Mouse (Mus musculus) kidney, adult 2 months (tissue): ENCODE measurements around the gene Fnip2.

Source experiments
- CTCF ChIP-seq: fragments of 200-500 bp; conservative IDR thresholded peaks from 2 replicates; pipeline ENCODE4 v1.5.1; 2011; ENCODE audit warnings: low read depth, mild to moderate bottlenecking, control low read depth, low read length, moderate library complexity, mixed read lengths; ENCODE audit not compliant: insufficient read depth, insufficient read length
- POLR2A ChIP-seq: fragments of 200-500 bp; IDR thresholded peaks from one replicate; pipeline ENCODE4 v1.6.1; 2011; ENCODE audit warnings: low read depth, low read length, control low read depth

- TF ChIP-seq POLR2A = no peak
- TF ChIP-seq CTCF = no peak
These were observed 22.1 kb upstream of the Fnip2 start for GRCm38 (mm10) chr3:79589671-79590070.
